Mouse (Mus musculus) left cerebral cortex, postnatal 14 days (tissue): ENCODE results near the gene Miga1. TPM values are rescaled to one million over a fixed set of nuclear protein-coding genes. Genes with fewer than 3 reads are reported as not detected.
A peak's percentile ranks its signal among the peaks of the same experiment; 100 is the strongest.

ENCODE experiments used
- DNase-seq, 2 experiments: peaks; one replicate each; pipeline ENCODE4 v3.0.0; 2021 to 2022; ENCODE audit warnings: low spot score in 2 of 2, mixed read lengths in 1 of 2
- intact Hi-C: fragments of 180-260 bp; cut with DNase I; formaldehyde crosslinking; loops from one replicate; pipeline ENCODE4 v1.15.1; 2025
- total RNA-seq, 2 experiments: library from RNA; stranded (reverse); gene quantifications; 2 replicates each; pipeline ENCODE4 v1.2.3; 2021

Miga1 gene
- total RNA-seq, 2 experiments from 2014 or later, result 82.3 to 83.2 TPM

- DNase-seq, result no peak
- intact Hi-C loops, result no loop called here
Measured at GRCm38 (mm10) chr3:152293530-152294181, 46.6 kb downstream of the Miga1 start.

GRCm38 (mm10) chr3:152291895-152292294 is 48.3 kb downstream of the Miga1 start:
- intact Hi-C loops, result no loop called here
- DNase-seq, result no peak

- DNase-seq, result no peak
- intact Hi-C loops, result no loop called here
Measured at GRCm38 (mm10) chr3:152290175-152290798, 49.9 kb downstream of the Miga1 start.

- intact Hi-C loops, result no loop called here
- peak in 1 of 2 experiments; percentile 21 for DNase-seq
Measured at GRCm38 (mm10) chr3:152288740-152289139, 51.5 kb downstream of the Miga1 start.

- intact Hi-C loops, result no loop called here
- no peak for DNase-seq
Measured at GRCm38 (mm10) chr3:152288276-152288675, 51.9 kb downstream of the Miga1 start.

- no peak for DNase-seq
- intact Hi-C loops, result no loop called here
Measured at GRCm38 (mm10) chr3:152287810-152288209, 52.4 kb downstream of the Miga1 start.

GRCm38 (mm10) chr3:152284759-152285158 is 55.4 kb downstream of the Miga1 start:
- intact Hi-C loops, result no loop called here
- DNase-seq, result no peak

GRCm38 (mm10) chr3:152284306-152284705 is 55.9 kb downstream of the Miga1 start:
- no peak for DNase-seq
- intact Hi-C loops, result no loop called here

- DNase-seq, result no peak
- intact Hi-C loops, result no loop called here
Measured at GRCm38 (mm10) chr3:152282126-152282525, 58.1 kb downstream of the Miga1 start.

GRCm38 (mm10) chr3:152278431-152278830 is 61.8 kb downstream of the Miga1 start:
- intact Hi-C loops, result no loop called here
- DNase-seq, result no peak

GRCm38 (mm10) chr3:152277912-152278311 is 62.3 kb downstream of the Miga1 start:
- intact Hi-C loops, result no loop called here
- no peak for DNase-seq

- no peak for DNase-seq
- intact Hi-C loops, result no loop called here
Measured at GRCm38 (mm10) chr3:152276935-152277334, 63.3 kb downstream of the Miga1 start.

- intact Hi-C loops, result no loop called here
- no peak for DNase-seq
Measured at GRCm38 (mm10) chr3:152275008-152275407, 65.2 kb downstream of the Miga1 start.

GRCm38 (mm10) chr3:152272974-152273685 is 67.1 kb downstream of the Miga1 start:
- intact Hi-C loops, result no loop called here
- no peak for DNase-seq

GRCm38 (mm10) chr3:152271876-152272275 is 68.3 kb downstream of the Miga1 start:
- no peak for DNase-seq
- intact Hi-C loops, result no loop called here

GRCm38 (mm10) chr3:152271071-152271710 is 69.0 kb downstream of the Miga1 start:
- intact Hi-C loops, result no loop called here
- DNase-seq, result no peak

GRCm38 (mm10) chr3:152268099-152268498 is 72.1 kb downstream of the Miga1 start:
- intact Hi-C loops, result loop anchor here (10.0 kb wide), 1 partner anchor 47 kb away; no protein-coding TSS in a partner anchor
- DNase-seq, result no peak

GRCm38 (mm10) chr3:152266036-152266421 is 74.2 kb downstream of the Miga1 start, which contains the start of gene Nexn:
Nexn (minus strand) TSS chr3:152266350.
- intact Hi-C loops, result loop anchor here (10.0 kb wide), 1 partner anchor 49 kb away; no protein-coding TSS in a partner anchor
- no peak for DNase-seq

GRCm38 (mm10) chr3:152265351-152266035 is 74.7 kb downstream of the Miga1 start:
- intact Hi-C loops, result loop anchor here (10.0 kb wide), 1 partner anchor 49 kb away; no protein-coding TSS in a partner anchor
- DNase-seq, result peak; percentile 43 to 44
